Mouse (Mus musculus) lung, embryonic 14.5 days (tissue): ENCODE results near the gene Myo18a. TPM values are rescaled to one million over a fixed set of nuclear protein-coding genes. Genes with fewer than 3 reads are reported as not detected.

ENCODE experiments used
- ATAC-seq: fragments of 200-750 bp; cut with Nextera tagmentation; 2 replicates; pipeline ENCODE4 v1.8.0; 2017; ENCODE audit warnings: mild to moderate bottlenecking, moderate TSS enrichment, moderate library complexity; ENCODE audit not compliant: insufficient read depth
- DNase-seq: peaks from one replicate; pipeline ENCODE4 v3.0.0-alpha.2; 2015
- H3K27ac ChIP-seq: fragments of 300-500 bp; sonication (generic); 2 replicates; pipeline ENCODE4 v1.5.1; 2014; ENCODE audit warnings: low read depth, mild to moderate bottlenecking, moderate library complexity
- H3K27me3 ChIP-seq: fragments of 300-500 bp; sonication (generic); 2 replicates; pipeline ENCODE4 v1.6.1; 2014; ENCODE audit warnings: low read length, control low read depth; ENCODE audit not compliant: insufficient read depth
- H3K36me3 ChIP-seq: fragments of 300-500 bp; sonication (generic); 2 replicates; pipeline ENCODE4 v1.6.1; 2014; ENCODE audit warnings: control low read depth; ENCODE audit not compliant: insufficient read depth
- H3K4me1 ChIP-seq: fragments of 300-500 bp; sonication (generic); 2 replicates; pipeline ENCODE4 v1.6.1; 2014; ENCODE audit warnings: antibody characterized with exemption, control low read depth; ENCODE audit not compliant: insufficient read depth
- H3K4me2 ChIP-seq: fragments of 300-500 bp; sonication (generic); 2 replicates; pipeline ENCODE4 v1.6.1; 2014; ENCODE audit warnings: mild to moderate bottlenecking
- H3K4me3 ChIP-seq: fragments of 300-500 bp; sonication (generic); 2 replicates; pipeline ENCODE4 v1.5.1; 2014; ENCODE audit warnings: low read depth, low read length
- H3K9ac ChIP-seq: fragments of 300-500 bp; sonication (generic); 2 replicates; pipeline ENCODE4 v1.6.1; 2014
- H3K9me3 ChIP-seq: fragments of 300-500 bp; sonication (generic); 2 replicates; pipeline ENCODE4 v1.6.1; 2016; ENCODE audit warnings: low read depth, low read length, control low read depth
- CTCF ChIP-seq: IDR thresholded peaks from 2 replicates; pipeline ENCODE4 v1.5.1; 2016; ENCODE audit warnings: antibody characterized with exemption, low read depth
- whole genome bisulfite sequencing: fragments of 180-500 bp; shearing (Covaris S2); extraction: QIAGEN DNeasy Blood & Tissue Kit; methylation state at CpG from one replicate; pipeline ENCODE4 v1.1.7; 2014; 5-methylcytosine and 5-hydroxymethylcytosine counted together
- polyA plus RNA-seq: library from polyadenylated mRNA; unstranded; fragments of >200 nt; fragmentation: Nextera tagmentation; extraction: Ambion mirVana; gene quantifications from 2 replicates; pipeline ENCODE4 v1.2.1, GENCODE M21; 2014

The Myo18a gene
- polyA plus RNA-seq, 1 experiment from 2014 or later: 35.0 TPM

DNA sequence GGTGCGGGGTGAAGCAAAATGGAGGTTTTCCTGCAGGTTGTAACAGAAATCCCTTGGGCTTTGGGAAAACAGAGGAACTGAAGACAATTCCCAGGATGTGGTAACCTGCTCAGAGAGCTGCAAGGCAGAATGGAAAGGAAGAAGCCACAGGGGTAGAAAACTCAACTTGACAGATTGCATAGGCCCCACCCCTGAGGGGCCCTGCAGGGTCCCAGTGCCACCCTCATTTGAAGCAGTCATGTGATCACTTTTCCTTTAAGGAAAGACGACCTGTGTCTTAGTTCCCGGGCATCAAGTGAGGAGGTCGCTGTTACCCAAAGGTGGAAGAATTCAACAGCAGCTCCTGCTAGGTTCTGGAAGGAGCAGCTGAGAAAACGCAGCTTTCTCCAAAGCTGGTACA is 129.8 kb downstream of the Myo18a start:
- no peak overlapping the region for H3K9ac ChIP-seq
- H3K27ac ChIP-seq: no peak overlapping the region
- no peak for DNase-seq
- ATAC-seq: no peak
- peaks cover 9% of the 10 kb centered on the region; the same call in 1 of the 2 replicates for H3K27me3 ChIP-seq
- H3K4me1 ChIP-seq: peaks cover 21% of the 10 kb centered on the region
- no peak overlapping the region for H3K4me3 ChIP-seq
- H3K36me3 ChIP-seq: no peaks in the 10 kb centered on the region
- WGBS: 24% methylated on average over 5 of the region's 5 CpGs
- no peak overlapping the region for H3K4me2 ChIP-seq
- TF ChIP-seq CTCF: no peak
- H3K9me3 ChIP-seq: no peaks in the 10 kb centered on the region

DNA sequence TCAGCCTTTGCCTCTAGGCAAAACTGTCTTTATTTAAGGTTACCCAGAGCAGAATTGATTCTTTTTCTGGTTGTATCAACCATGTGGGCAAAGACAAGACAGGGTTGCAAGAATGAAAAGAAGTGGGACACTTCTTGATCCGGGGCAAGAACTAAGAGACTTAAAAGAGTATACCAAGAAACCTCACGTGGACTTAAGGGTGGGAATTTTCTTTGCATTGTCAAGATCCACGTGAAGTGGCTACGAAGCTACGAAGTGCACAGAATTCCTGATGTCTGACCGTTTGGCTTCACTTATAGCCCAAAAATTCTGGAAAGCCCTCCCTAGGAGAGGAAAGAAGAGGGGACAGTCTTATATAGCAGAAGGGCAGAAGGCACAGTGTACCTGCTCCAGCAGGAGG is 130.2 kb downstream of the Myo18a start:
- Histone ChIP-seq H3K4me3 (no peak overlapping the region), H3K4me1 (peaks cover 21% of the 10 kb centered on the region), H3K9ac (peak overlapping the region; percentile 24; the same call in 1 of the 2 replicates), H3K36me3 (no peaks in the 10 kb centered on the region), H3K27ac (peak overlapping the region; percentile 75), H3K4me2 (peak overlapping the region; percentile 41), H3K27me3 (peaks cover 9% of the 10 kb centered on the region; the same call in 1 of the 2 replicates), H3K9me3 (no peaks in the 10 kb centered on the region)
- TF ChIP-seq CTCF: no peak
- DNase-seq (no peak), ATAC-seq (no peak)
- 41% methylated on average over 6 of the region's 6 CpGs for WGBS

DNA sequence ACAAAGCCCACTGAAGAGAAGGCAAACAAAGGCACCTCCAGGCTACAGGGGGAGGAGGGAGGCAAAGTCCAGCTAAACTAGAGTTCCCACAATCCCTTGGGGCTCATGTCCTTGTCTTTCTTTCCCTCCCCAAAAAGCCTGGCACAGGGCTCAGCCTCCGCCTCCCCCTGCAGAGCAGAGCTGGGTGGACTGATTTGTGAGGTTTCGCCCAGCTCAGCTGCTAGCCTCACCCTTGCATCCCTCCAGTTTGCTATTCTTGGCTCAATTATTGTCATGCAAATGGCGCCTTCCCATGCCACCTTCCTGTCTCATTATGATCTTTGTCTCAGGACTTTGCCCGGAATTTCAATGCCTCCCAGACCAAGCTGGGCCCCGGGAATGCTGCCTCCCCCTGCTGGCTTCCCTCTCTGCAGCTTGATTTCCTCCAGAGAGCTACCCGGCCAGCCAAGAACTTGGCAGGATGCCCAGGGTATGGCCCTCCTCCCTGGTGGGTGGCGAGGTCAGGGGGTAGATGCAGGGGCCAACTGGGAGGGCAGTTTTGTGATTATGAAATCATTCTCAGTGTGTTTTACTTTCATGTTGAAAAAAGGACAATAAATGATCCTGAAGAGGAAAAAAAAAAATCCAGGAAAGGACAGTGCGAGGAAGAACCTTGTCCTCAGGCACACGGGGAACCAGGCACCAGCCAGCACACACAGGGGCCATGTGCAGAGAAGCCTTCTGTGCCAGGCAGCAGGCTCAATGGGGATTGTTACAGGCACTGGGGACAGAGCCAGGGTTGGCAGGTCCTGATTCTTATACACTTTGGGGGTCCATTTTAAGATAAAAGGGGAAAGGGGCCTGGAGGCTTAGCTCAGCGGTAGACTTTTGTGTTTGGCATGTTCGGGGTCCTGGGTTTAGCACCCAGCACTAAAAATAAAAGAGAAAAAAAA is 131.0 kb downstream of the Myo18a start, which contains the start of gene Pipox:
TSS of gene Pipox (minus strand) at position 310 of the 932 bp plus-strand sequence.
- Histone ChIP-seq H3K4me3 (no peak within 1 kb of the TSS), H3K4me2 (peak within 1 kb of the TSS; percentile 41), H3K9ac (peak within 1 kb of the TSS; percentile 24; the same call in 1 of the 2 replicates), H3K27ac (peak within 1 kb of the TSS; percentile 75), H3K4me1 (peaks cover 21% of the 10 kb centered on the region), H3K27me3 (peaks cover 9% of the 10 kb centered on the region; the same call in 1 of the 2 replicates), H3K36me3 (no peaks in the 10 kb centered on the region), H3K9me3 (no peaks in the 10 kb centered on the region)
- peak; percentile 90 for ATAC-seq
- 18% methylated on average over 11 of the region's 11 CpGs for WGBS
- DNase-seq: peak; percentile 92
- peak; percentile 71 for TF ChIP-seq CTCF

DNA sequence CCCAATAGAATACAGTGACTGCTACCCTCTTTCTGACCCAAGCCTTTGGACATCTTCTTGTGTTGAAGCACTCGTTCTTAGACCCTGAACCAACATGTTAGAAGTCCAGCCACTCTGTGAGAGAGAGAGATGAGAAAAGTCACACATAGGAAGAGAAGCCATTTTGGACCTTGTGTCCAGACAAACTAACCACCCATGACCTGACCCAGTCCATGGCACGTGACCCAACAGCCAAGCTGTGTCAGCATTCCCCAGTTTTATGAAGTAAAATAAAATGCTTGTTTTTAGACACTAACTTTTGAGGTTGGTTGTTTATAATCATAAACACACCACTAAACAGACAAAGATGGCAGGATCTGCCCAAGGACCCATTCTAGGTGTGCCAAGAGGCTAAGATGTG is 131.9 kb downstream of the Myo18a start:
- no peak overlapping the region for H3K4me3 ChIP-seq
- 84% methylated on average over 2 of the region's 2 CpGs for WGBS
- H3K4me2 ChIP-seq: no peak overlapping the region
- no peak overlapping the region for H3K9ac ChIP-seq
- H3K27me3 ChIP-seq: peaks cover 9% of the 10 kb centered on the region; the same call in 1 of the 2 replicates
- DNase-seq (no peak), ATAC-seq (no peak)
- no peaks in the 10 kb centered on the region for H3K36me3 ChIP-seq
- peaks cover 21% of the 10 kb centered on the region for H3K4me1 ChIP-seq
- no peaks in the 10 kb centered on the region for H3K9me3 ChIP-seq
- no peak overlapping the region for H3K27ac ChIP-seq
- no peak for TF ChIP-seq CTCF

DNA sequence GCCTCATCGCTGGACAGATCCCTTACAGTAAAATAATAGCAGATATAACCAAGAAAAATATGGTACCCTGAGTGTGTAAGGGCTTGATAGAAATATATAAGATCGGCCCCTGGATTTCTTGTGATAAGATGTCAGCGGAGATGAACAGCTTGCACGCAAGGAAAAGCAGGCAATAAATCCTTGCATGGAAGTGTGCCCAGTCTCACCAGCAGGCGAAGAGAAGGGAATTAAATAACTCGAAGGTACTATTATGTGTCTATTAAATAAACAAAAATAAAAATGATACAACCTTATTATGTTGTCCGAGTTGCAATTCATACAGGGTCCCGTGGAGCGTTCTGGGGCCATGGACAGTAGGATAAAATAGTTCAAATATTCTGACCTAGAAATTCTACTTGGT is 133.0 kb downstream of the Myo18a start:
- no peak overlapping the region for H3K9ac ChIP-seq
- no peak overlapping the region for H3K4me2 ChIP-seq
- DNase-seq (no peak), ATAC-seq (no peak)
- no peak overlapping the region for H3K4me3 ChIP-seq
- H3K36me3 ChIP-seq: no peaks in the 10 kb centered on the region
- no peak for TF ChIP-seq CTCF
- no peak overlapping the region for H3K27ac ChIP-seq
- peaks cover 21% of the 10 kb centered on the region for H3K4me1 ChIP-seq
- no peaks in the 10 kb centered on the region for H3K9me3 ChIP-seq
- WGBS: 63% methylated on average over 9 of the region's 9 CpGs
- H3K27me3 ChIP-seq: peaks cover 9% of the 10 kb centered on the region; the same call in 1 of the 2 replicates

DNA sequence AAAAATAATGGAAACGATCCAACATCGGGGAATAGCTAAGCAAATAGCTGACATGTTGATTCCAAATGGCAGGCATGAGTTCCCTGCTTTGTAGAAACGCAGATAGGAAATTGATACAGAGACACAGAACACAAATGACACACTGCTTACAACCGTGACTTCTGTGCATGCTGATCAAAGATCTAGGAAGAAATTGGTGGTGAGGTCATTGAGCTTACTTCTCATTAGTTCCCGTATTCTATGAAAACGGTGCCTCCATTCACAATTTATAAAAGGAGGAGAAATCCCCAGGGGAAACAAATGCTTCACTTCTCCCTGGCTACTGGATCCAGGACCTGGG is 133.4 kb downstream of the Myo18a start:
- Histone ChIP-seq H3K36me3 (no peaks in the 10 kb centered on the region), H3K27me3 (peaks cover 9% of the 10 kb centered on the region; the same call in 1 of the 2 replicates), H3K4me2 (peak overlapping the region; percentile 39), H3K9me3 (no peaks in the 10 kb centered on the region), H3K9ac (no peak overlapping the region), H3K4me1 (peaks cover 21% of the 10 kb centered on the region), H3K27ac (no peak overlapping the region), H3K4me3 (no peak overlapping the region)
- DNase-seq (no peak), ATAC-seq (no peak)
- WGBS: 42% methylated on average over 6 of the region's 6 CpGs
- TF ChIP-seq CTCF: no peak
